Mouse (Mus musculus): ENCODE measurements around the gene Clec3b. TPM values are rescaled to one million over a fixed set of nuclear protein-coding genes. Genes with fewer than 3 reads are reported as not detected.
A peak's percentile ranks its signal among the peaks of the same experiment; 100 is the strongest.

Gene Clec3b
- total and polyA plus RNA-seq, 3 experiments = not detected

- ATAC-seq (ENCODE audit: extremely low read depth, insufficient number of reproducible peaks, low FRiP score, poor library complexity, severe bottlenecking) = no peak
- Histone ChIP-seq H3K9me3 (replicated peaks) (no peaks in the 10 kb centered on the region), H3K4me1 (ENCODE audit: insufficient read depth, low read depth, low read length) (peaks cover 5% of the 10 kb centered on the region; the same call in 1 of the 2 replicates), H3K36me3 (replicated peaks) (no peaks in the 10 kb centered on the region), H3K4me3 (ENCODE audit: low read depth, low read length) (no peak overlapping the region), H3K27me3 (ENCODE audit: insufficient read depth, low read length) (peaks cover 37% of the 10 kb centered on the region)
- DNase-seq (ENCODE audit: low spot score) = no peak
- TF ChIP-seq GATA1 (IDR thresholded peaks at IDR 0.05; ENCODE audit: borderline replicate concordance, low read length) (no peak), GATA2 (IDR thresholded peaks at IDR 0.05; ENCODE audit: borderline replicate concordance, low read depth, low read length) (no peak), CTCF (IDR thresholded peaks at IDR 0.05; ENCODE audit: low read depth, low read length) (no peak), TAL1 (conservative IDR thresholded peaks at IDR 0.05; ENCODE audit: low read depth, low read length) (no peak), POLR2AphosphoS5 (IDR thresholded peaks at IDR 0.05; ENCODE audit: insufficient replicate concordance, low read depth, low read length) (no peak)
Measured at GRCm38 (mm10) chr9:123151561-123151960, 815 bp downstream of the Clec3b start.

- H3K4me3 ChIP-seq (ENCODE audit: low read depth, low read length) = no peak overlapping the region
- TF ChIP-seq GATA2 (IDR thresholded peaks at IDR 0.05; ENCODE audit: borderline replicate concordance, low read depth, low read length) (no peak), POLR2AphosphoS5 (IDR thresholded peaks at IDR 0.05; ENCODE audit: insufficient replicate concordance, low read depth, low read length) (no peak), TAL1 (conservative IDR thresholded peaks at IDR 0.05; ENCODE audit: low read depth, low read length) (no peak), GATA1 (IDR thresholded peaks at IDR 0.05; ENCODE audit: borderline replicate concordance, low read length) (no peak), CTCF (IDR thresholded peaks at IDR 0.05; ENCODE audit: low read depth, low read length) (no peak)
- H3K36me3 ChIP-seq (replicated peaks) = no peaks in the 10 kb centered on the region
- no peak for DNase-seq (ENCODE audit: low spot score)
- H3K9me3 ChIP-seq (replicated peaks) = no peaks in the 10 kb centered on the region
- peaks cover 10% of the 10 kb centered on the region for H3K4me1 ChIP-seq (ENCODE audit: insufficient read depth, low read depth, low read length)
- peaks cover 39% of the 10 kb centered on the region for H3K27me3 ChIP-seq (ENCODE audit: insufficient read depth, low read length)
- no peak for ATAC-seq (ENCODE audit: extremely low read depth, insufficient number of reproducible peaks, low FRiP score, poor library complexity, severe bottlenecking)
Measured at GRCm38 (mm10) chr9:123152026-123152425, 1.3 kb downstream of the Clec3b start.

GRCm38 (mm10) chr9:123153121-123153520 lies 2.4 kb downstream of the Clec3b start:
- ATAC-seq (ENCODE audit: extremely low read depth, insufficient number of reproducible peaks, low FRiP score, poor library complexity, severe bottlenecking) (no peak), DNase-seq (ENCODE audit: low spot score) (no peak)
- Histone ChIP-seq H3K36me3 (replicated peaks) (no peaks in the 10 kb centered on the region), H3K9me3 (replicated peaks) (no peaks in the 10 kb centered on the region), H3K27me3 (ENCODE audit: insufficient read depth, low read length) (peaks cover 32% of the 10 kb centered on the region), H3K4me1 (ENCODE audit: insufficient read depth, low read depth, low read length) (peaks cover 14% of the 10 kb centered on the region), H3K4me3 (ENCODE audit: low read depth, low read length) (no peak overlapping the region)
- no peak for TF ChIP-seq GATA1 (IDR thresholded peaks at IDR 0.05; ENCODE audit: borderline replicate concordance, low read length)
- no peak for TF ChIP-seq TAL1 (conservative IDR thresholded peaks at IDR 0.05; ENCODE audit: low read depth, low read length)
- TF ChIP-seq CTCF (IDR thresholded peaks at IDR 0.05; ENCODE audit: low read depth, low read length) = no peak
- TF ChIP-seq POLR2AphosphoS5 (IDR thresholded peaks at IDR 0.05; ENCODE audit: insufficient replicate concordance, low read depth, low read length) = no peak
- TF ChIP-seq GATA2 (IDR thresholded peaks at IDR 0.05; ENCODE audit: borderline replicate concordance, low read depth, low read length) = no peak

GRCm38 (mm10) chr9:123156910-123157361 lies 6.2 kb downstream of the Clec3b start:
- H3K4me3 ChIP-seq (ENCODE audit: low read depth, low read length) = no peak overlapping the region
- no peaks in the 10 kb centered on the region for H3K9me3 ChIP-seq (replicated peaks)
- H3K4me1 ChIP-seq (ENCODE audit: insufficient read depth, low read depth, low read length) = peaks cover 14% of the 10 kb centered on the region
- no peak for TF ChIP-seq POLR2AphosphoS5 (IDR thresholded peaks at IDR 0.05; ENCODE audit: insufficient replicate concordance, low read depth, low read length)
- TF ChIP-seq CTCF (IDR thresholded peaks at IDR 0.05; ENCODE audit: low read depth, low read length) = no peak
- TF ChIP-seq GATA1 (IDR thresholded peaks at IDR 0.05; ENCODE audit: borderline replicate concordance, low read length) = no peak
- no peak for TF ChIP-seq GATA2 (IDR thresholded peaks at IDR 0.05; ENCODE audit: borderline replicate concordance, low read depth, low read length)
- TF ChIP-seq TAL1 (conservative IDR thresholded peaks at IDR 0.05; ENCODE audit: low read depth, low read length) = no peak
- ATAC-seq (ENCODE audit: extremely low read depth, insufficient number of reproducible peaks, low FRiP score, poor library complexity, severe bottlenecking) = no peak
- H3K36me3 ChIP-seq (replicated peaks) = no peaks in the 10 kb centered on the region
- H3K27me3 ChIP-seq (ENCODE audit: insufficient read depth, low read length) = peaks cover 20% of the 10 kb centered on the region
- peak; percentile 6 for DNase-seq (ENCODE audit: low spot score)

GRCm38 (mm10) chr9:123157699-123158098 lies 7.0 kb downstream of the Clec3b start:
- no peak for DNase-seq (ENCODE audit: low spot score)
- H3K27me3 ChIP-seq (ENCODE audit: insufficient read depth, low read length) = peaks cover 20% of the 10 kb centered on the region
- 0 out of 2 replicates have a peak, but pooled peaks have one; percentile 22 for ATAC-seq (ENCODE audit: extremely low read depth, insufficient number of reproducible peaks, low FRiP score, poor library complexity, severe bottlenecking)
- H3K9me3 ChIP-seq (replicated peaks) = no peaks in the 10 kb centered on the region
- no peaks in the 10 kb centered on the region for H3K36me3 ChIP-seq (replicated peaks)
- peaks cover 14% of the 10 kb centered on the region for H3K4me1 ChIP-seq (ENCODE audit: insufficient read depth, low read depth, low read length)
- H3K4me3 ChIP-seq (ENCODE audit: low read depth, low read length) = no peak overlapping the region
- no peak for TF ChIP-seq GATA2 (IDR thresholded peaks at IDR 0.05; ENCODE audit: borderline replicate concordance, low read depth, low read length)
- no peak for TF ChIP-seq TAL1 (conservative IDR thresholded peaks at IDR 0.05; ENCODE audit: low read depth, low read length)
- no peak for TF ChIP-seq POLR2AphosphoS5 (IDR thresholded peaks at IDR 0.05; ENCODE audit: insufficient replicate concordance, low read depth, low read length)
- TF ChIP-seq CTCF (IDR thresholded peaks at IDR 0.05; ENCODE audit: low read depth, low read length) = no peak
- no peak for TF ChIP-seq GATA1 (IDR thresholded peaks at IDR 0.05; ENCODE audit: borderline replicate concordance, low read length)

GRCm38 (mm10) chr9:123158125-123158836 lies 7.5 kb downstream of the Clec3b start:
- peaks cover 20% of the 10 kb centered on the region for H3K27me3 ChIP-seq (ENCODE audit: insufficient read depth, low read length)
- peaks cover 18% of the 10 kb centered on the region for H3K4me1 ChIP-seq (ENCODE audit: insufficient read depth, low read depth, low read length)
- no peaks in the 10 kb centered on the region for H3K36me3 ChIP-seq (replicated peaks)
- peaks cover 2% of the 10 kb centered on the region; the same call in 1 of the 2 replicates for H3K9me3 ChIP-seq (replicated peaks)
- H3K4me3 ChIP-seq (ENCODE audit: low read depth, low read length) = no peak overlapping the region
- DNase-seq (ENCODE audit: low spot score) (no peak), ATAC-seq (ENCODE audit: extremely low read depth, insufficient number of reproducible peaks, low FRiP score, poor library complexity, severe bottlenecking) (no peak)
- TF ChIP-seq GATA1 (IDR thresholded peaks at IDR 0.05; ENCODE audit: borderline replicate concordance, low read length) (no peak), POLR2AphosphoS5 (IDR thresholded peaks at IDR 0.05; ENCODE audit: insufficient replicate concordance, low read depth, low read length) (no peak), CTCF (IDR thresholded peaks at IDR 0.05; ENCODE audit: low read depth, low read length) (0 out of 2 replicates have a peak, but pooled peaks have one; percentile 12), GATA2 (IDR thresholded peaks at IDR 0.05; ENCODE audit: borderline replicate concordance, low read depth, low read length) (no peak)

Data from G1E (cell line).